Mouse (Mus musculus): ENCODE results near the gene Grin2c.

Gene Grin2c

GRCm38 (mm10) chr11:115262954-115263353 is 4.1 kb downstream of the Grin2c start:
- ChIA-PET POLR2A (interaction anchor here in 3 of 4 experiments (0.8 to 3.4 kb wide), 14 partner anchors 12 to 100 kb away, joined by 3 to 29 read pairs (median 6); partner anchors contain the start of genes Fdxr (in 2 of the 3) and Slc9a3r1 (in 1 of the 3)), CTCF (interaction anchor here (0.5 to 9.2 kb wide), 10 partner anchors 12 to 170 kb away, joined by 3 to 122 read pairs (median 11); partner anchors contain the start of gene Fdxr (in 1 of the 4))

GRCm38 (mm10) chr11:115259134-115259533 is 7.9 kb downstream of the Grin2c start:
- CTCF ChIA-PET: interaction anchor here (0.9 to 2.0 kb wide), 6 partner anchors 30 to 64 kb away, joined by 3 to 8 read pairs (median 4); no protein-coding TSS in a partner anchor
- POLR2A ChIA-PET: interaction anchor here in 3 of 4 experiments (0.6 to 3.8 kb wide), 12 partner anchors 8 to 155 kb away, joined by 3 to 13 read pairs (median 4); partner anchors contain the start of genes Fdxr (in 2 of the 3) and Grin2c (in 1 of the 3)

GRCm38 (mm10) chr11:115257775-115258510 is 9.1 kb downstream of the Grin2c start:
- CTCF ChIA-PET: interaction anchor here (0.6 to 2.0 kb wide), 16 partner anchors 8 to 174 kb away, joined by 3 to 14 read pairs (median 5); partner anchors contain the start of genes Fdxr (in 1 of the 4) and Grin2c (in 1 of the 4)
- POLR2A ChIA-PET: interaction anchor here in 3 of 4 experiments (0.6 to 3.8 kb wide), 26 partner anchors 8 to 538 kb away, joined by 3 to 13 read pairs (median 4); partner anchors contain the start of genes Fdxr (in 2 of the 3) and Grin2c (in 1 of the 3)

GRCm38 (mm10) chr11:115251258-115251657 is 15.8 kb downstream of the Grin2c start:
- ChIA-PET CTCF (interaction anchor here (0.6 to 1.7 kb wide), 17 partner anchors 11 to 98 kb away, joined by 3 to 16 read pairs (median 3); partner anchors contain the start of gene Slc9a3r1 (in 1 of the 4)), POLR2A (interaction anchor here in 3 of 4 experiments (0.5 to 9.6 kb wide), 38 partner anchors 8 to 1359 kb away, joined by 3 to 179 read pairs (median 4); partner anchors contain the start of genes Grin2c (in 3 of the 3), Fdxr (in 2 of the 3), Armc7 (in 1 of the 3) and Fads6 (in 1 of the 3))

- ChIA-PET POLR2A (interaction anchor here in 3 of 4 experiments (0.5 to 9.6 kb wide), 44 partner anchors 8 to 1359 kb away, joined by 3 to 179 read pairs (median 4); partner anchors contain the start of genes Fdxr (in 3 of the 3), Grin2c (in 3 of the 3), Armc7 (in 1 of the 3) and Caskin2 (in 1 of the 3)), CTCF (interaction anchor here in 3 of 4 experiments (0.7 to 2.1 kb wide), 17 partner anchors 12 to 381 kb away, joined by 3 to 16 read pairs (median 4); partner anchors contain the start of genes Grin2c (in 1 of the 3) and Slc9a3r1 (in 1 of the 3))
Measured at GRCm38 (mm10) chr11:115250405-115251090, 16.5 kb downstream of the Grin2c start.

- CTCF ChIA-PET: interaction anchor here in 3 of 4 experiments (1.1 to 3.6 kb wide), 12 partner anchors 13 to 104 kb away, joined by 3 to 20 read pairs (median 4); partner anchors contain the start of genes Grin2c (in 1 of the 3) and Slc9a3r1 (in 1 of the 3)
Measured at GRCm38 (mm10) chr11:115249721-115250404, 17.2 kb downstream of the Grin2c start.

GRCm38 (mm10) chr11:115247945-115248344 is 19.1 kb downstream of the Grin2c start:
- ChIA-PET CTCF (interaction anchor here in 3 of 4 experiments (0.5 to 3.6 kb wide), 6 partner anchors 12 to 628 kb away, joined by 3 to 20 read pairs (median 6); no protein-coding TSS in a partner anchor), POLR2A (interaction anchor here in 3 of 4 experiments (0.6 to 9.6 kb wide), 16 partner anchors 10 to 68 kb away, joined by 3 to 179 read pairs (median 6); partner anchors contain the start of gene Fdxr (in 2 of the 3))

More at GRCm38 (mm10) chr11:115249721-115250404, 17.2 kb downstream of the Grin2c start:
- POLR2A ChIA-PET: interaction anchor here in 3 of 4 experiments (0.5 to 9.6 kb wide), 31 partner anchors 9 to 775 kb away, joined by 3 to 179 read pairs (median 6); partner anchors contain the start of genes Fdxr (in 3 of the 3), Grin2c (in 2 of the 3), Fads6 (in 1 of the 3) and Nat9 (in 1 of the 3)

- POLR2A ChIA-PET: interaction anchor here (0.6 to 9.6 kb wide), 34 partner anchors 9 to 182 kb away, joined by 3 to 179 read pairs (median 4); partner anchors contain the start of genes Fdxr (in 2 of the 4) and Cdr2l (in 1 of the 4)
- CTCF ChIA-PET: interaction anchor here (0.6 to 3.6 kb wide), 16 partner anchors 14 to 628 kb away, joined by 3 to 20 read pairs (median 4); no protein-coding TSS in a partner anchor
Measured at GRCm38 (mm10) chr11:115247240-115247639, 19.8 kb downstream of the Grin2c start.

- ChIA-PET CTCF (interaction anchor here (0.5 to 3.6 kb wide), 17 partner anchors 15 to 1206 kb away, joined by 3 to 20 read pairs (median 4); no protein-coding TSS in a partner anchor), POLR2A (interaction anchor here (0.6 to 9.6 kb wide), 25 partner anchors 9 to 137 kb away, joined by 3 to 179 read pairs (median 5); partner anchors contain the start of genes Fdxr (in 3 of the 4) and Cdr2l (in 1 of the 4))
Measured at GRCm38 (mm10) chr11:115246386-115246785, 20.7 kb downstream of the Grin2c start.

GRCm38 (mm10) chr11:115244840-115245239 is 22.2 kb downstream of the Grin2c start:
- CTCF ChIA-PET: interaction anchor here in 2 of 4 experiments (0.7 to 1.4 kb wide), 4 partner anchors 20 to 43 kb away, joined by 3 to 5 read pairs (median 4); no protein-coding TSS in a partner anchor
- POLR2A ChIA-PET: interaction anchor here in 2 of 4 experiments (0.6 to 9.6 kb wide), 6 partner anchors 14 to 367 kb away, joined by 3 to 179 read pairs (median 5); partner anchors contain the start of gene Fdxr (in 2 of the 2)

GRCm38 (mm10) chr11:115243783-115244182 is 23.3 kb downstream of the Grin2c start:
- POLR2A ChIA-PET: interaction anchor here in 2 of 4 experiments (1.1 to 9.6 kb wide), 3 partner anchors 15 to 33 kb away, joined by 3 to 179 read pairs (median 6); partner anchors contain the start of gene Fdxr (in 1 of the 2)

GRCm38 (mm10) chr11:115242746-115243145 is 24.3 kb downstream of the Grin2c start:
- CTCF ChIA-PET: no interaction called here
- POLR2A ChIA-PET: interaction anchor here in 2 of 4 experiments (0.8 to 1.3 kb wide), 3 partner anchors 14 to 40 kb away, joined by 3 read pairs; no protein-coding TSS in a partner anchor

More at GRCm38 (mm10) chr11:115243783-115244182, 23.3 kb downstream of the Grin2c start:
- CTCF ChIA-PET: interaction anchor here in 1 of 4 experiments (1.4 kb wide), 1 partner anchor 19 kb away, joined by 5 read pairs; no protein-coding TSS in a partner anchor

- POLR2A ChIA-PET: no interaction called here
- CTCF ChIA-PET: interaction anchor here in 2 of 4 experiments (1.0 to 1.3 kb wide), 2 partner anchors 17 to 39 kb away, joined by 3 read pairs; no protein-coding TSS in a partner anchor
Measured at GRCm38 (mm10) chr11:115241402-115241801, 25.6 kb downstream of the Grin2c start.

- ChIA-PET POLR2A (interaction anchor here in 3 of 4 experiments (0.5 to 3.9 kb wide), 21 partner anchors 8 to 73 kb away, joined by 3 to 37 read pairs (median 4); partner anchors contain the start of genes Fdxr (in 2 of the 3), Grin2c (in 1 of the 3) and Slc9a3r1 (in 1 of the 3)), CTCF (interaction anchor here (0.5 to 3.3 kb wide), 11 partner anchors 10 to 1548 kb away, joined by 3 to 34 read pairs (median 6); partner anchors contain the start of gene Nt5c (in 1 of the 4))
Measured at GRCm38 (mm10) chr11:115236570-115236969, 30.5 kb downstream of the Grin2c start.

- ChIA-PET CTCF (interaction anchor here (0.6 to 3.0 kb wide), 6 partner anchors 9 to 81 kb away, joined by 3 to 12 read pairs (median 8); no protein-coding TSS in a partner anchor), POLR2A (interaction anchor here in 2 of 4 experiments (0.6 to 2.2 kb wide), 7 partner anchors 9 to 19 kb away, joined by 3 to 10 read pairs (median 5); no protein-coding TSS in a partner anchor)
Measured at GRCm38 (mm10) chr11:115234320-115235044, 32.6 kb downstream of the Grin2c start.
